Mouse (Mus musculus) stomach, adult 2 months (tissue): ENCODE data around the gene A930002H24Rik. TPM values are rescaled to one million over a fixed set of nuclear protein-coding genes. Genes with fewer than 3 reads are reported as not detected.

Experiments used
- polyA plus RNA-seq: library from polyadenylated mRNA; depleted of rRNA; stranded (reverse); fragments of >200 nt; gene quantifications from 2 replicates; pipeline ENCODE4 v1.2.3, GENCODE M21; 2012; rRNA removed

Gene A930002H24Rik
- 0.46 and 0.85 TPM in 2 replicates for polyA plus RNA-seq

GRCm38 (mm10) chr17:63863647-63864149, at the start of gene A930002H24Rik:
A930002H24Rik (minus strand) TSS chr17:63863791.

GRCm38 (mm10) chr17:63863012-63863630, 470 bp downstream of the A930002H24Rik start, which contains the start of gene Fer:
Fer (plus strand) TSS chr17:63863062.

Other genes starting within 250 kb of the A930002H24Rik start
- 0.38 and 0.47 TPM in 2 replicates for gene Fer, start 729 bp downstream of the A930002H24Rik start, polyA plus RNA-seq